Mouse (Mus musculus) G1E (cell line): ENCODE measurements at regions not wholly inside any gene's neighbourhood (a gene's known extent, or its start where the extent isn't known, plus 50 kb on each side); places are given as distances from the start of the nearest gene placed in this dataset.

Experiments
- CTCF ChIP-seq: IDR thresholded peaks from 2 replicates; pipeline ENCODE4 v1.5.1; 2012; ENCODE audit warnings: low read depth, low read length, inconsistent platforms, mixed read lengths
- GATA2 ChIP-seq: IDR thresholded peaks from 2 replicates; pipeline ENCODE4 v1.6.1; 2012; ENCODE audit warnings: low read depth, low read length, inconsistent platforms, borderline replicate concordance

DNA sequence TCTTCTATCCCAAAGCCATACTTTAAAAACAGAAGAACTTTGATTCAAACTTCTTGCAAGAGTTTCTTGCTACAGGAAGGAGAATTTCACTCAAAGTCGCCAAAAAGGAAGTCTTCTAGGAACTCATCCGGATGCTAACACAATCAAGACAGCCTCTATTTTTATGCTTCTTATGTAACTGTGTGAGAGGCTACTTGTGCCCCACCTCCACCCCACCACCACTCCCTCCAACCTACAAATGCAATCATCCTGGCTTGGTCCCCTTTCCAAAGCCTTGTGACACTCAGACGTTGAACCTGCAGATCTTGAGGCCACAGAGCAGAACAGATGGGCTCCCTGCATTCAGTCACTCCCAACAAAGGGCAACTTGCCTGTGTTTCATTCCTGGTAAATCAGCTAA, 77.1 kb upstream of the Gm47985 start:
- TF ChIP-seq CTCF: no peak
- TF ChIP-seq GATA2: no peak
